Mouse (Mus musculus): Measurements from ENCODE around the gene Cphx3.
"Not testable (repeated sequence)": the region's sequence is repeated elsewhere in the genome, so short reads cannot be mapped to it uniquely, and the experiment has no call there.

DNA sequence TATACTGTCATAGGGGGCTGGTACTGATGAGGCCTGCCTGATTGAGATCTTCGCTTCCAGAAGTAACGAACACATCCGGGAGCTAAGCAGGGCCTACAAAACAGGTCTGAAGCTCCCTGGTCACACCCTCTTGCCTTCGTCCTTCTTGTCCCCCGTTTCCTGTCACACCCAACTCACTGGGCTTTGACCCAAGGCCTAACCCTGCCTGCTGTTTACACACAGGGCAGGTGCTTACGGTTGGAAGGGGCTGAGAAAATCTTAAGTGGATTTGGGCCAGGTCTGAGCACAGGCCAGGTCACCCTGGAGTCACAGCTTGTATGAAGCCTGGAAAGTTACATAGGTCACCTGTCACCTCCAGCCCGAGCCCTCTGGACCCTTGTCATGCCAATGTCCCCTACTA is 73.9 kb downstream of the Cphx3 start:
- TF ChIP-seq CTCF, EP300 (IDR thresholded peaks at IDR 0.05; ENCODE audit: low read depth): not testable (repeated sequence)

Measured in heart, postnatal 0 days (tissue).